Mouse (Mus musculus): ENCODE measurements around the gene Dusp23. TPM values are rescaled to one million over a fixed set of nuclear protein-coding genes. Genes with fewer than 3 reads are reported as not detected.

The Dusp23 gene
- polyA plus RNA-seq, 1 experiment = 0.89 TPM

DNA sequence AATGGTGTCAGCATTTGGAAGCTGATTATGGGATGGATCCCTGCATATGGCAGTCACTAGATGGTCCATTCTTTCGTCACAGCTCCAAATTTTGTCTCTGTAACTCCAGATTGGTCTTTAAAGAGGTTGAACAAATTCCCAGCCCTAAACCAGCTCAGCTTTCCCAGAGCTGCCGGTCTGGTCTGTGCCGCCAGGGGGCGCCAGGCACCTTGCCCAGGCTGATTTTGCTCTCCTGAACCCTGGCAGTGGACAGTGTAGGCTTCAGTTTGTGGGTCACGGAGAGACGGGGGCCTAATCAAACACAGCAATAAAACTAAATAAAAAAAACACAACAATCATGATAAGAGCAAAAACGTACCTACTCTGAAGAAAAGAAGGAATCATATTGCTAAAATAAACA, 13.5 kb downstream of the Dusp23 start:
- Histone ChIP-seq H3K36me3 (ENCODE audit: control insufficient read depth, insufficient read depth) (no peaks in the 10 kb centered on the region), H3K4me3 (ENCODE audit: insufficient read depth, poor library complexity, severe bottlenecking) (no peak overlapping the region), H3K79me3 (ENCODE audit: low read depth) (no peaks in the 10 kb centered on the region), H3K27me3 (ENCODE audit: control insufficient read depth, insufficient read depth, insufficient read length) (peaks cover 15% of the 10 kb centered on the region), H3K79me2 (ENCODE audit: control insufficient read depth, insufficient read depth) (no peaks in the 10 kb centered on the region), H3ac (ENCODE audit: control insufficient read depth, insufficient read length, low read depth) (no peak overlapping the region)
- no peak for TF ChIP-seq MYOD1 (IDR thresholded peaks at IDR 0.05; ENCODE audit: control insufficient read depth, insufficient read length, low read depth)
- TF ChIP-seq CTCF (IDR thresholded peaks at IDR 0.05; ENCODE audit: control insufficient read depth, insufficient read depth, insufficient read length) = peak; percentile 68

DNA sequence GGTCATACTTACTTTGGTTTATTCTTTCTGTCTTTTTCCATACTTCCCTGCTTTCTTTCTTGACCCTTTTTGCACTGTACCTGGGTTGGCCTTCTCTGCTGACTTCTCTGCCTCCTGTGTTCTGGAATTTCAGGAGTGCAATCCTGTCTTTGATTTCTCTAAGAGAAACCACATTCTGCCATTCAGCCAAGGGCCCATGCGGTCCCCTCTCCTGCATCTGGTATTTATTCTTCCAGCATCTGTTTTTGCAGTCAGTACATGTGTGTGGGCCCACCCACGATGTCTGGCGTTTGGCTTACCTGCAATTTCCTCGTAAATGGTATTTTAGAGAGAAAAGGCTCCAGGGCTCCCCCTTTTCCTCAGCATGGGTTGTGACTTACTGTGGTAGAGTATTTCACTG, 14.6 kb downstream of the Dusp23 start:
- Histone ChIP-seq H3ac (ENCODE audit: control insufficient read depth, insufficient read length, low read depth) (no peak overlapping the region), H3K36me3 (ENCODE audit: control insufficient read depth, insufficient read depth) (no peaks in the 10 kb centered on the region), H3K79me3 (ENCODE audit: low read depth) (no peaks in the 10 kb centered on the region), H3K27me3 (ENCODE audit: control insufficient read depth, insufficient read depth, insufficient read length) (peaks cover 19% of the 10 kb centered on the region), H3K4me3 (ENCODE audit: insufficient read depth, poor library complexity, severe bottlenecking) (no peak overlapping the region), H3K79me2 (ENCODE audit: control insufficient read depth, insufficient read depth) (no peaks in the 10 kb centered on the region)
- TF ChIP-seq MYOD1 (IDR thresholded peaks at IDR 0.05; ENCODE audit: control insufficient read depth, insufficient read length, low read depth) (no peak), USF1 (IDR thresholded peaks at IDR 0.05; ENCODE audit: low read depth) (no peak), MAX (IDR thresholded peaks at IDR 0.05) (no peak)

DNA sequence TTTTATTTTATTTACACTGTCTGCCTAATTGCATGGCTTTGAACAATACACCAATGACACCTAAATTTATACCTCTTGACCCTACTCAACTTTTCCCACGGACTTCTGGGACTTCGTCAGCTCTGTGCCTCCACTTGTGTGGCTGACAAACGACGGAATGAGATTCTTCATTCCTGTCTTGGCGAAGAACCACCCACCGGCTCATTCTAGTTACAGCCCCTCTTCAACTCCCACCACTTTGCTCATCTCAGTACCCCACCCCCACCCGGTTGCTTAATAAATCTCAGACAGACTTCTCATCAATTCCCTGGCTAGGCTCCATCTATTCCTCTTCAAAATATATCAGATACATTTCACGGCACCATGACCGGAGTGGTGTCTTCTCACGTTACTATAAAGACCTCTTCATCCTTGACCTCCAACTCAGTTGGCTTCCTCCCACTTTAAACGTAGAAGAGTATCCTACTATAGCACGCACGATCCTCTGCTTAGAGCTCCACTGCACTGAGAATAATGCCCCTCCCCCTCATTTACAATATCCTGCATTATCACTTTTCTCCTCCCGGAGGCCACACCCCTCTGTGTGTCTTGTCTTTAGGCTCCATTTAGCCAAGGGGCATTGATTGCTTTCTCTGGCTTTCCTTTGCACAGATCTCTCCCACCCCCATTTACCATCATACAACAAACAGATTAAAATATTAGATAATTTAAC, 15.2 kb downstream of the Dusp23 start:
- TF ChIP-seq FOSL1 (IDR thresholded peaks at IDR 0.05; ENCODE audit: insufficient read depth, low read length, poor library complexity, severe bottlenecking) (no peak), USF1 (IDR thresholded peaks at IDR 0.05; ENCODE audit: low read depth) (no peak), CTCF (IDR thresholded peaks at IDR 0.05; ENCODE audit: control insufficient read depth, insufficient read depth, insufficient read length) (no peak), MAX (IDR thresholded peaks at IDR 0.05) (no peak), MYOD1 (IDR thresholded peaks at IDR 0.05; ENCODE audit: control insufficient read depth, insufficient read length, low read depth) (no peak), MYOG (IDR thresholded peaks at IDR 0.05; ENCODE audit: control insufficient read depth, extremely low read depth, insufficient read length) (no peak), CEBPB (IDR thresholded peaks at IDR 0.05; ENCODE audit: low read depth) (no peak)
- no peak overlapping the region for H3K4me3 ChIP-seq (ENCODE audit: insufficient read depth, poor library complexity, severe bottlenecking)
- H3K79me2 ChIP-seq (ENCODE audit: control insufficient read depth, insufficient read depth) = no peaks in the 10 kb centered on the region
- H3K36me3 ChIP-seq (ENCODE audit: control insufficient read depth, insufficient read depth) = no peaks in the 10 kb centered on the region
- H3ac ChIP-seq (ENCODE audit: control insufficient read depth, insufficient read length, low read depth) = no peak overlapping the region
- no peaks in the 10 kb centered on the region for H3K79me3 ChIP-seq (ENCODE audit: low read depth)
- H3K27me3 ChIP-seq (ENCODE audit: control insufficient read depth, insufficient read depth, insufficient read length) = peaks cover 19% of the 10 kb centered on the region

DNA sequence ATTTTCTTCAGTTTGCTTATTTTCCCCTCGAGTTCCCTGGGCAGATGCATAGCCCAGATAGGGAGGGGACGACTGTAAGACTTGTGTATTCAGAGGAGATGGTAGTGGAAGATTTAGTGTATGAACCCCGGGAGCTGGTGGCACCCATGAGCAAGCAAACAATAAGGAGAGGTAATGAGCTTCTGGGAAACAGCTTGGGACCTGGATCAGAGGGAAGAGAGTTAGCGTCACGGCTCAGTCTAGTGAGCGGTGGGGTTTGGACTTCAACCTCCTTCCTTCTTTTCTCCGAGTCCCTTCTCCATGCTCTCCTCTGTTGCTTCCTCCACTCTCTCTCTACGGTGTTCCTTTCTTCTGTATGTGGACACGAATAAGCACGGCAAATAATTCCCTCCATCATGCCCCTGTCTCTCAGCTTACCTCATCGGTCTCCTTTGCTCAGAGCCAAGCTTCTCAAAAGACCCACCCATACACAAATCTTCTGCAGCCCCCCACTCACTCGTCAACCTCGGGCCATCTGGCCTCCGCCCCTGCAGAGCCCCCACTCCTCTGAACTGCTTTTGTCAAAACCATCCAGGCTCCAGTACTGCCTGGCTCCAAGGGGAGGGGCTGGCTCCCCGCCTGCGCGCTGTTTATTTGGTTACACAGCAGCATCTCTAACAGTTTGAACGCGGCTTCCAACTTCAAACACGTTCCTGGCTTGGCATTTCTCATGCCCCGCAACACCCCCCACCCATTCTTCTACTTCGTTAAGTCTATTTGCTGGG, 16.0 kb downstream of the Dusp23 start:
- Histone ChIP-seq H3K79me2 (ENCODE audit: control insufficient read depth, insufficient read depth) (no peaks in the 10 kb centered on the region), H3K4me3 (ENCODE audit: insufficient read depth, poor library complexity, severe bottlenecking) (no peak overlapping the region), H3K27me3 (ENCODE audit: control insufficient read depth, insufficient read depth, insufficient read length) (peaks cover 19% of the 10 kb centered on the region), H3ac (ENCODE audit: control insufficient read depth, insufficient read length, low read depth) (no peak overlapping the region), H3K79me3 (ENCODE audit: low read depth) (no peaks in the 10 kb centered on the region), H3K36me3 (ENCODE audit: control insufficient read depth, insufficient read depth) (no peaks in the 10 kb centered on the region)
- no peak for TF ChIP-seq CEBPB (IDR thresholded peaks at IDR 0.05; ENCODE audit: low read depth)
- no peak for TF ChIP-seq CTCF (IDR thresholded peaks at IDR 0.05; ENCODE audit: control insufficient read depth, insufficient read depth, insufficient read length)
- no peak for TF ChIP-seq MYOG (IDR thresholded peaks at IDR 0.05; ENCODE audit: control insufficient read depth, extremely low read depth, insufficient read length)
- no peak for TF ChIP-seq MYOD1 (IDR thresholded peaks at IDR 0.05; ENCODE audit: control insufficient read depth, insufficient read length, low read depth)
- no peak for TF ChIP-seq USF1 (IDR thresholded peaks at IDR 0.05; ENCODE audit: low read depth)
- TF ChIP-seq MAX (IDR thresholded peaks at IDR 0.05) = no peak
- no peak for TF ChIP-seq FOSL1 (IDR thresholded peaks at IDR 0.05; ENCODE audit: insufficient read depth, low read length, poor library complexity, severe bottlenecking)

DNA sequence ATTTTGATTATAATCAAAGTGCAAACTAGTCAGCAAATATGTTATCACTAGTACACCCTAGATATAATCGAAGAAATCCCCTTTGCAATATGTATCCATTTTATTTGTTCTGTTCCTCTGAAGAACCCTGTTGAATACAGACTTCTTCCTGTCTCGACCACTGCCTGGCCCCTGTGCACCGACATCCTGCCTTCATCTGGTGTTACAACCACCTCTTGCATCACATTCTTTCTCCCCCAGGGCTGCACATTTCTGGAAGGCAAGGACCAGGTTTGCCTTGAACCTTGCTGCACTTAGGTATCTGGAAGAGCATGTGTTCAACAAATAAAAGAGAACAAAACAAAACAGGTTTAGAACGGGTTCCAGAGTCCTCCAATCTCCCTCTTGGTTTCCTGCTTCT, 17.4 kb downstream of the Dusp23 start:
- H3K27me3 ChIP-seq (ENCODE audit: control insufficient read depth, insufficient read depth, insufficient read length) = peaks cover 19% of the 10 kb centered on the region
- H3K79me3 ChIP-seq (ENCODE audit: low read depth) = no peaks in the 10 kb centered on the region
- no peaks in the 10 kb centered on the region for H3K79me2 ChIP-seq (ENCODE audit: control insufficient read depth, insufficient read depth)
- H3K36me3 ChIP-seq (ENCODE audit: control insufficient read depth, insufficient read depth) = no peaks in the 10 kb centered on the region
- TF ChIP-seq MYOD1 (IDR thresholded peaks at IDR 0.05; ENCODE audit: control insufficient read depth, insufficient read length, low read depth) = no peak
- TF ChIP-seq MYOG (IDR thresholded peaks at IDR 0.05; ENCODE audit: control insufficient read depth, extremely low read depth, insufficient read length) = no peak
- TF ChIP-seq MAX (IDR thresholded peaks at IDR 0.05) = no peak
- no peak for TF ChIP-seq USF1 (IDR thresholded peaks at IDR 0.05; ENCODE audit: low read depth)
- no peak for TF ChIP-seq CTCF (IDR thresholded peaks at IDR 0.05; ENCODE audit: control insufficient read depth, insufficient read depth, insufficient read length)
- no peak for TF ChIP-seq FOSL1 (IDR thresholded peaks at IDR 0.05; ENCODE audit: insufficient read depth, low read length, poor library complexity, severe bottlenecking)
- TF ChIP-seq CEBPB (IDR thresholded peaks at IDR 0.05; ENCODE audit: low read depth) = no peak
- H3ac ChIP-seq (ENCODE audit: control insufficient read depth, insufficient read length, low read depth) = no peak overlapping the region
- no peak overlapping the region for H3K4me3 ChIP-seq (ENCODE audit: insufficient read depth, poor library complexity, severe bottlenecking)

DNA sequence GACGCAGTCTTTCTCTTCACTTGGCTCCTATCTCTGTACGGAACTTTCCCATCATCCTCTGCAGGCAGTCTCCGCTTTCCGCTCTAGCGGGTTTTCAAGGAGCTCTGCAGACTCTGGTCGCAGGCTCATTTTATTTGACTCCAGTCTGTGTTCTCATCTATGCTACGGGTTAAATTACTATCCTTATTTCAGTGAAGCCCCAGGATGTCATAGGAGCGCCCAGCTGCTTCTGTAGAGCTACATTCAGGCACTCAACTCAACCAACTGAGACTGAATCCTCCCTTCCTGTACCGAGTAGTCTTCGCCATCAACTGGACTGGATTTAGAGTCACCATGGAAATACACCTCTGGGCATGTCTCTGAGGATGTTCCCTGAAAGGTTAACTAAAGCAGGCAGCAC, 18.1 kb downstream of the Dusp23 start:
- peaks cover 19% of the 10 kb centered on the region for H3K27me3 ChIP-seq (ENCODE audit: control insufficient read depth, insufficient read depth, insufficient read length)
- H3K36me3 ChIP-seq (ENCODE audit: control insufficient read depth, insufficient read depth) = no peaks in the 10 kb centered on the region
- TF ChIP-seq FOSL1 (IDR thresholded peaks at IDR 0.05; ENCODE audit: insufficient read depth, low read length, poor library complexity, severe bottlenecking) = no peak
- no peak for TF ChIP-seq MAX (IDR thresholded peaks at IDR 0.05)
- no peak for TF ChIP-seq CTCF (IDR thresholded peaks at IDR 0.05; ENCODE audit: control insufficient read depth, insufficient read depth, insufficient read length)
- TF ChIP-seq CEBPB (IDR thresholded peaks at IDR 0.05; ENCODE audit: low read depth) = no peak
- no peak for TF ChIP-seq USF1 (IDR thresholded peaks at IDR 0.05; ENCODE audit: low read depth)
- no peak for TF ChIP-seq MYOD1 (IDR thresholded peaks at IDR 0.05; ENCODE audit: control insufficient read depth, insufficient read length, low read depth)
- no peak for TF ChIP-seq MYOG (IDR thresholded peaks at IDR 0.05; ENCODE audit: control insufficient read depth, extremely low read depth, insufficient read length)
- no peak overlapping the region for H3ac ChIP-seq (ENCODE audit: control insufficient read depth, insufficient read length, low read depth)
- H3K79me3 ChIP-seq (ENCODE audit: low read depth) = no peaks in the 10 kb centered on the region
- no peaks in the 10 kb centered on the region for H3K79me2 ChIP-seq (ENCODE audit: control insufficient read depth, insufficient read depth)
- H3K4me3 ChIP-seq (ENCODE audit: insufficient read depth, poor library complexity, severe bottlenecking) = no peak overlapping the region

Data from C2C12 (cell line).